Mouse (Mus musculus): Measurements from ENCODE around the gene Cabin1.
A peak's percentile ranks its signal among the peaks of the same experiment; 100 is the strongest.

The Cabin1 gene

DNA sequence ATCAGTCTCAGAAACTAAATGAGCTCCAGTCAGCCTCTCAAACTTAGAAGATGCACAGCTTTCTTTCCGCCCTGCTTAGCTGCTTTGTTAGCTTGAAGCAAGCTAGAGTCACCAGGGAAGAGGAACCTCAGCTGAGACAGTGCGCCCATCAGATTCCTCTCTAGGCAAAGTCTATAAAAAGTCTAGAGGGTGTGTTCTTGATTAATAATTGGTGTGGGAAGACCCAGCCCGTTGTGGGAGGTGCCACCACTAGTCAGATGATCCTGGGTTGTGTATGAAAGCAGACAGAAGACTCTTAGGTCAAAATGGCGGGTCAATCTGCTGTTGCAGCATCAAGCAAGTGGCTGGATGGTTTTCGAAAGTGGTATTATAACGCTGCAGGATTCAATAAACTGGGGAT, 2.7 kb upstream of the Cabin1 start:
- DNase-seq: peak; percentile 81

GRCm38 (mm10) chr10:75764519-75765473, 655 bp upstream of the Cabin1 start:
- DNase-seq: peak; percentile 94

GRCm38 (mm10) chr10:75762413-75762812, 1.7 kb downstream of the Cabin1 start:
- no peak for DNase-seq

GRCm38 (mm10) chr10:75760311-75760710, 3.8 kb downstream of the Cabin1 start:
- no peak for DNase-seq

- DNase-seq: no peak
Observed at GRCm38 (mm10) chr10:75756719-75757118, 7.4 kb downstream of the Cabin1 start.

DNA sequence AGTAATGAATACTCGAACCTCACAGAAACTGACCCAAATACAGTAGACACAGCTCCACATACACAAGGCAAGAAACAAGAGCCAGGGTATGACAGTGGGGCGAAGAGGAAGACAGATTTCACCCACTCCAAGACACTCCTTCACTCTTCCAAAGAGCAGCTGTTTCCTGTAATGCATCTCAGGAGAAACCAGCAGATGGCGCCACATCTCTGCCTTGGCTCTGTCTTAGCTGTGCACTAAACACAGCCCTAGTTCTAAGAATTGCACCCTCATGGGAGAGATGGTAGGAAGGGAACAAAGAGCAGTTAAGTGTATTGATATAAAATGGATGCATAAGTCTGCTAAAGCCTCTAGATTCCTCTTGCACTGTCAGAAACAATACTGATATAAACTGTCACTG, 20.1 kb downstream of the Cabin1 start:
- peak; percentile 94 for DNase-seq

GRCm38 (mm10) chr10:75743369-75743768, 20.8 kb downstream of the Cabin1 start:
- no peak for DNase-seq

DNA sequence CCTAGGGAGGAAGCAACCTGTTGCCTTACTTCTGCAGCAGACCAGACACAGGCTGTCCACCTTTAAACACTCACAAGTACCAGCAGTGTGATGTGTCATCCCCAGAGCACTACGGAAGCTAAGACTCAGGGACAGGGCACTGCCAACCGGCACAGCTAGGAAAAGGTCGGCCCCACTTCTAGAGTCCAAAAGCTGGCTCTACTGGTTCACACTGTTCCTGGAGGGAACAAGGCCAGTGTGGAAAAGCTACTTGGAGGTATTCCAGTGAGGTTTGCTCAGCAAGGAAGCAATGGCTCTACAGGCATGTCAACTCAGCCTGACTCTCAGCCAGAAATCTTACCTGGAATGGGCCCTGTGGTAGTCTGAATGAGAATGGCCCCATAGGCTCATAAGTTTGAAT, 23.3 kb downstream of the Cabin1 start:
- DNase-seq: no peak

- DNase-seq: no peak
Observed at GRCm38 (mm10) chr10:75725449-75725848, 38.7 kb downstream of the Cabin1 start.

- no peak for DNase-seq
Observed at GRCm38 (mm10) chr10:75720215-75720614, 43.9 kb downstream of the Cabin1 start.

- no peak for DNase-seq
Observed at GRCm38 (mm10) chr10:75714795-75715194, 49.3 kb downstream of the Cabin1 start.

GRCm38 (mm10) chr10:75713026-75713425, 51.1 kb downstream of the Cabin1 start:
- no peak for DNase-seq

- peak; percentile 91 for DNase-seq
Observed at GRCm38 (mm10) chr10:75710210-75710609, 53.9 kb downstream of the Cabin1 start.

DNA sequence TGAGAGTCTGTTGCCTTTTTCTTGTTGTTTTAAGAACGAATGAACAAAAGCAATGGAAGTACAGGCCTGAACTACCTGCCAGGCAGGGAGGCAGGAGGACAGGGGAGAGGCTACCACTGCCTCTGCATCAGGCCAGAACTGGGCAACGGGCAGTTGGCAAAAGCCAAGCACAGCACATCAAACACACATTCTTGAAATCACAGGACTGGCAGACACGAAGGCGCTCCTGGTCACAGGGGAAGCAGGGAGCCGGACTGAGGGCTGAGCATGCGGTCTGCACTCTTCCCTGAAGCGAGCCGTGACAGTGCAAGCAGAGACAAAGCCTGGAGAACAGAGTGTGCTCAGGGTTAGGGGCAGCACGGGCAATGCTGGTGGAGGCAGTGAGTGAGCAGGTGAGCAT, 54.9 kb downstream of the Cabin1 start:
- DNase-seq: peak; percentile 97

- DNase-seq: no peak
Observed at GRCm38 (mm10) chr10:75708633-75708992, 55.5 kb downstream of the Cabin1 start.

GRCm38 (mm10) chr10:75707901-75708632, 56.1 kb downstream of the Cabin1 start:
- DNase-seq: peak; percentile 97

DNA sequence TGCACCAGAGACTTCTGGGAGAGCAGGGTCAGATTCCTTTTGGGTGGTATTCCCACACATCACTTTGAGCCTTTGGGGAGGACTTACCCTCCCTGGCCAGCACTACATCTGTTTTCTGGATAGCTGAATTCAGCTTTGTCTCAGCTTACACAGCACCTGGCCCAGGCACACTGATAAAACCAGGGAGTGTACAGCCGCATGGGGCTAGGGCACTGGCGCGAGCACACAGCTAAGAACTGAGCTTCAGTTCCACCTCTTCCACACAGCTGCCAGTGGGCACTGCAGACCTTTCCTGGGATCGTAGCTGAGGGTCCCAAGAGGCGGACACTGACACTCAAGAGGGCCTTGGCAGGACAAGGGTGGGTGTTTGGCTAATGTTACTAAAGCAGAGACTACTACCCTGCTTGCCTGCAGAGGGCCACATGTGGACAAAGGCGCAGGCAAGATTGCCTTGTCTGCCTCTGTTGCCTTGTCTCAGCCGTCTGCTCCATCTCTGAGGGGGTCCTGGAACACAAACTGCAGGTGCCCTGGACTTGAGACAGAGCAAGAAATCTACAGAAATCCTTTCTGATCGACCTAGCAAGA, 57.4 kb downstream of the Cabin1 start:
- no peak for DNase-seq

DNA sequence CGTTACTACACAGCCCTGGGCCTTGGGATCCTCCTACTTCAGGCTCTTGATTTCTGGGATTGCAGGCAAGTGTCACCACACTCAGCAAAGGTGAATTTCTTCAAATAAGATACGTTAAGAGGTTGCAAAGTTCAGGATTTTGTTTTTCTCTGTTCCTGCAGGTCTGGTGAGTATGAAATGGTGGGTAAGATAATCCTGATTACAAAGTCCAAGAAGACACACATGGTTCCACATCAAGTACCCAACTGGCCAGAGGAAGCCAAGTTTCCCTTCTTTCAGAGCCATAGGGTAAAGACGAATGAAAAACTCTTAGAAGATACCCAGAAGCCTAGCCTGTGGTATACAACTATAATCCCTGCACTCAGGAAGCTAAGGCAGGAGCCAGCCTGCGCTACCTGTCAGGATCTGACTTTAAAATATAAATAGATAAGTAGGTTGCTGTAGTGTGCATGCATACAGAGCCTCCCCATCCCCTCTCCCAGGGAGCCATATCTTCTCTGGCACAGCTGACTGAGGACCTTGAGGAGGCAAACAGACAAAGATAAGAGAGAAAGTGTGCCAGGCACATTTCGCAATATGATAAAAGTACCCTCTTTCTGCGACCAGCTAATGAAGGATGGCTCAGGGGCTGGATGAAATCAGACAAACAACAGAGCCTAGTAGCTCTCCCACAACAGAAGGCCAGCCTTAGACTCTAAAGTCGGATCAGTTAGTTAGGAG, 58.3 kb downstream of the Cabin1 start:
- no peak for DNase-seq

- DNase-seq: peak; percentile 99
Observed at GRCm38 (mm10) chr10:75704212-75705185, 59.6 kb downstream of the Cabin1 start.

GRCm38 (mm10) chr10:75703504-75703903, 60.6 kb downstream of the Cabin1 start:
- no peak for DNase-seq

DNA sequence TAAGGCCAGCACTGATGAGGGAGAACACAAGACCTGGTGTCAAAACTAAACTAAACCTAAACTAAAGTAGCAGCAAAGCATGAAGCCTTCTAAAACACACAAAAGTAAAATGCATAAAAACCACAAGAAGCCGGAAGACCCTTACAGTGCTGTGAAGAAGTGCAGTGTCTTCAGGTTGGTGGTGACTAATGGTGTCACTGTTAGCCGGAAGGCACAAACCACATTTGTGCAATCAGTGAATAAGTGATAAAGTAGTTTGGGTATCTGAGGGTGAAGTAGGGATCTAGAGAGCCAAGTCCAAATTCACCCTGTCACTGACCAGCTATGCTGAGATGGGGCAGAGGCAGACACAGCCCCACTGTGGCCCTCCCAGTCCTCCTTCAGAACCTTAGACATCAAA, 61.6 kb downstream of the Cabin1 start:
- DNase-seq: no peak

GRCm38 (mm10) chr10:75701280-75701679, 62.9 kb downstream of the Cabin1 start:
- no peak for DNase-seq

Measured in heart, adult 11 months (tissue).